Comparison of ENCODE assay signal across 9 mouse cellular contexts in genomic region chr4:138426778-138427705, GRCm38 (mm10). TPM values are rescaled to one million over a fixed set of nuclear protein-coding genes. Genes with fewer than 3 reads are reported as not detected.
DNase-seq lines count a peak whose midpoint lies in the region; ATAC-seq and TF ChIP-seq lines count a peak whose summit lies in the region.
"Had no signal": no experiment of that assay in that cellular context is flagged by ENCODE, and none has a peak within 500 bp of the region (broad histone marks: within the 10 kb centered on the region; RNA-seq: fewer than 3 reads in every experiment).

No protein-coding gene starts in this region.

- peak; percentile 85 to 92 for DNase-seq in kidney, postnatal 25 days
- DNase-seq in liver, embryonic 14.5 days (ENCODE audit: low read depth in 3 of 3, low spot score in 3 of 3) = peak; percentile 30 to 51 (median 34)
- peak; percentile 74 for DNase-seq in telencephalon, adult 2 months (ENCODE audit: low read depth, low spot score)

- H3K4me1 ChIP-seq in E14TG2a.4 (replicated peaks; ENCODE audit: low read depth, low read length) = peaks cover 10% of the 10 kb centered on the region
- no peaks in the 10 kb centered on the region for H3K4me1 ChIP-seq in brown adipose tissue, adult 24 weeks (ENCODE audit: control insufficient read depth, insufficient read depth, insufficient read length, low read length)
- H3K4me1 ChIP-seq in heart, embryonic 14.5 days (ENCODE audit: control insufficient read depth in 2 of 2, insufficient read depth in 2 of 2, low read length in 2 of 2) = no peaks in the 10 kb centered on the region
- peaks cover 0 to 5% of the 10 kb centered on the region in 2 experiments; a peak in 1 of 4 replicates for H3K4me1 ChIP-seq in liver, embryonic 14.5 days (replicated peaks; ENCODE audit: control insufficient read depth in 2 of 2, insufficient read depth in 2 of 2, low read length in 1 of 2)
- H3K4me1 ChIP-seq in neural tube, embryonic 12.5 days = no peaks in the 10 kb centered on the region
- H3K4me1 ChIP-seq: limb, embryonic 15.5 days had no signal

- peak; percentile 80; the same call in 1 of the 2 replicates for ATAC-seq in erythroid progenitor cell, adult 5-6 weeks (replicated peaks; ENCODE audit: low FRiP score, poor library complexity, severe bottlenecking)
- ATAC-seq in heart, embryonic 14.5 days (ENCODE audit: insufficient number of reproducible peaks, insufficient read depth, low FRiP score, low read depth) = no peak
- ATAC-seq in liver, embryonic 14.5 days (ENCODE audit: insufficient read depth) = no peak
- ATAC-seq in neural tube, embryonic 12.5 days (ENCODE audit: low FRiP score, low read depth) = no peak

- H3K4me2 ChIP-seq in heart, embryonic 14.5 days (ENCODE audit: low read length) = peak overlapping the region; percentile 16; the same call in 1 of the 2 replicates
- no peak overlapping the region for H3K4me2 ChIP-seq in liver, embryonic 14.5 days (ENCODE audit: low read depth)
- no peak overlapping the region for H3K4me2 ChIP-seq in neural tube, embryonic 12.5 days (replicated peaks)
- H3K4me2 ChIP-seq: limb, embryonic 15.5 days had no signal

- H3K9me3 ChIP-seq in E14TG2a.4 (ENCODE audit: low read length) = peaks cover 11% of the 10 kb centered on the region
- peaks cover 4% of the 10 kb centered on the region; the same call in 1 of the 2 replicates for H3K9me3 ChIP-seq in heart, embryonic 14.5 days (ENCODE audit: control insufficient read depth, low read length)
- H3K9me3 ChIP-seq in liver, embryonic 14.5 days (ENCODE audit: control insufficient read depth, low read length) = no peaks in the 10 kb centered on the region
- no peaks in the 10 kb centered on the region for H3K9me3 ChIP-seq in neural tube, embryonic 12.5 days
- H3K9me3 ChIP-seq: limb, embryonic 15.5 days had no signal

- no peaks in the 10 kb centered on the region for H3K36me3 ChIP-seq in E14TG2a.4 (ENCODE audit: insufficient read depth, low read length)
- H3K36me3 ChIP-seq in heart, embryonic 14.5 days (ENCODE audit: control insufficient read depth, insufficient read depth, low read length) = no peaks in the 10 kb centered on the region
- no peaks in the 10 kb centered on the region for H3K36me3 ChIP-seq in liver, embryonic 14.5 days (replicated peaks; ENCODE audit: control insufficient read depth, insufficient read depth, low read depth)
- H3K36me3 ChIP-seq in neural tube, embryonic 12.5 days = no peaks in the 10 kb centered on the region
- H3K36me3 ChIP-seq: limb, embryonic 15.5 days had no signal

- WGBS in heart, embryonic 14.5 days = 38% methylated on average over 22 of the region's 22 CpGs
- WGBS in liver, embryonic 14.5 days (ENCODE audit: insufficient replicate concordance) = 34% methylated on average over 22 of the region's 22 CpGs
- WGBS in neural tube, embryonic 12.5 days = 43% methylated on average over 22 of the region's 22 CpGs

- no peak for TF ChIP-seq EP300 in liver, embryonic 14.5 days (IDR thresholded peaks at IDR 0.05; ENCODE audit: low read depth)

- peaks cover 12% of the 10 kb centered on the region for H3K27me3 ChIP-seq in E14TG2a.4 (ENCODE audit: insufficient read depth, low read length)
- H3K27me3 ChIP-seq in heart, embryonic 14.5 days (ENCODE audit: control insufficient read depth, insufficient read depth, low read length) = peaks cover under 1% of the 10 kb centered on the region; the same call in 1 of the 2 replicates
- no peaks in the 10 kb centered on the region; the same call in 1 of the 2 replicates for H3K27me3 ChIP-seq in liver, embryonic 14.5 days (ENCODE audit: control insufficient read depth, insufficient read depth, low read length)
- no peaks in the 10 kb centered on the region for H3K27me3 ChIP-seq in neural tube, embryonic 12.5 days (replicated peaks)

- TF ChIP-seq CTCF in E14TG2a.4 (conservative IDR thresholded peaks at IDR 0.05; ENCODE audit: low read length) = peak; percentile 82
- peak; percentile 80 for TF ChIP-seq CTCF in liver, embryonic 14.5 days (IDR thresholded peaks at IDR 0.05; ENCODE audit: low read depth)

- H3K9ac ChIP-seq in heart, embryonic 14.5 days (ENCODE audit: low read length) = no peak overlapping the region
- no peak overlapping the region for H3K9ac ChIP-seq in liver, embryonic 14.5 days (replicated peaks)
- H3K9ac ChIP-seq in neural tube, embryonic 12.5 days = 0 out of 2 replicates have a peak overlapping the region, but pooled peaks have one; percentile 9
- H3K9ac ChIP-seq: limb, embryonic 15.5 days had no signal

- H3K27ac ChIP-seq in brown adipose tissue, adult 24 weeks (replicated peaks; ENCODE audit: low read depth, low read length) = no peak overlapping the region
- H3K27ac ChIP-seq in heart, embryonic 14.5 days (replicated peaks in 1 of 2; ENCODE audit: control insufficient read depth in 1 of 2, insufficient read depth in 1 of 2, low read depth in 2 of 2, low read length in 2 of 2) = no peak overlapping the region
- H3K27ac ChIP-seq in liver, embryonic 14.5 days = no peak overlapping the region
- no peak overlapping the region for H3K27ac ChIP-seq in neural tube, embryonic 12.5 days
- H3K27ac ChIP-seq: limb, embryonic 15.5 days had no signal

- no peak overlapping the region for H3K4me3 ChIP-seq in E14TG2a.4 (replicated peaks; ENCODE audit: low read length)
- peak overlapping the region; percentile 24 for H3K4me3 ChIP-seq in brown adipose tissue, adult 24 weeks (ENCODE audit: insufficient read depth, low read depth, low read length)
- no peak overlapping the region for H3K4me3 ChIP-seq in heart, embryonic 14.5 days (ENCODE audit: control insufficient read depth in 1 of 2, insufficient read depth in 1 of 2, low read depth in 1 of 2, low read length in 2 of 2)
- no peak overlapping the region for H3K4me3 ChIP-seq in liver, embryonic 14.5 days (ENCODE audit: insufficient read depth in 1 of 2, low read depth in 2 of 2, low read length in 2 of 2)
- H3K4me3 ChIP-seq in neural tube, embryonic 12.5 days = no peak overlapping the region
- H3K4me3 ChIP-seq: limb, embryonic 15.5 days had no signal

RNA-seq across cellular contexts. Expression of gene Mul1, which starts 7.4 kb away (rescaled TPM):
- 29.9 and 31.2 TPM in 2 replicates for polyA plus RNA-seq in brown adipose tissue, adult 24 weeks (2012; ENCODE audit: insufficient read depth, insufficient read length, missing spikeins)
- 2.9 and 3.2 TPM in 2 replicates for total RNA-seq in erythroid progenitor cell, adult 5-6 weeks (2015; ENCODE audit: low replicate concordance)
- 3.7 and 5.0 TPM in 2 replicates for total RNA-seq in erythroid progenitor cell, adult 5-6 weeks (2017; ENCODE audit: low replicate concordance)
- 17.1 and 19.2 TPM in 2 replicates for polyA plus RNA-seq in heart, embryonic 14.5 days (2014; fragmentation: Nextera tagmentation; extraction: Ambion mirVana)
- 3.8 and 4.3 TPM in 2 replicates for polyA plus RNA-seq in liver, embryonic 14.5 days (2012; rRNA removed)
- polyA plus RNA-seq in liver, embryonic 14.5 days (2014; fragmentation: Nextera tagmentation; extraction: Ambion mirVana) = 7.7 and 8.7 TPM in 2 replicates
- polyA plus RNA-seq in neural tube, embryonic 12.5 days (2016; fragmentation: Nextera tagmentation; extraction: Ambion mirVana) = 15.6 and 15.8 TPM in 2 replicates

RNA-seq across cellular contexts. Expression of gene Camk2n1, which starts 27.1 kb away (rescaled TPM):
- polyA plus RNA-seq in brown adipose tissue, adult 24 weeks (2012; ENCODE audit: insufficient read depth, insufficient read length, missing spikeins) = 5.5 and 6.3 TPM in 2 replicates
- 0.42 TPM in 1 of 2 replicates, not detected in the other for total RNA-seq in erythroid progenitor cell, adult 5-6 weeks (2015; ENCODE audit: low replicate concordance)
- 0.30 TPM in 1 of 2 replicates, not detected in the other for total RNA-seq in erythroid progenitor cell, adult 5-6 weeks (2017; ENCODE audit: low replicate concordance)
- polyA plus RNA-seq in heart, embryonic 14.5 days (2014; fragmentation: Nextera tagmentation; extraction: Ambion mirVana) = 1.1 and 1.4 TPM in 2 replicates
- polyA plus RNA-seq in liver, embryonic 14.5 days (2012; rRNA removed) = 2.3 and 2.6 TPM in 2 replicates
- 1.1 TPM in 2 replicates for polyA plus RNA-seq in liver, embryonic 14.5 days (2014; fragmentation: Nextera tagmentation; extraction: Ambion mirVana)
- 9.2 and 11.7 TPM in 2 replicates for polyA plus RNA-seq in neural tube, embryonic 12.5 days (2016; fragmentation: Nextera tagmentation; extraction: Ambion mirVana)

RNA-seq across cellular contexts. Expression of gene Fam43b, which starts 30.7 kb away (rescaled TPM):
- polyA plus RNA-seq in brown adipose tissue, adult 24 weeks (2012; ENCODE audit: insufficient read depth, insufficient read length, missing spikeins) = not detected in 2 replicates
- not detected in 2 replicates for total RNA-seq in erythroid progenitor cell, adult 5-6 weeks (2015; ENCODE audit: low replicate concordance)
- total RNA-seq in erythroid progenitor cell, adult 5-6 weeks (2017; ENCODE audit: low replicate concordance) = not detected in 2 replicates
- not detected in 2 replicates for polyA plus RNA-seq in heart, embryonic 14.5 days (2014; fragmentation: Nextera tagmentation; extraction: Ambion mirVana)
- polyA plus RNA-seq in liver, embryonic 14.5 days (2012; rRNA removed) = not detected in 2 replicates
- not detected in 2 replicates for polyA plus RNA-seq in liver, embryonic 14.5 days (2014; fragmentation: Nextera tagmentation; extraction: Ambion mirVana)
- polyA plus RNA-seq in neural tube, embryonic 12.5 days (2016; fragmentation: Nextera tagmentation; extraction: Ambion mirVana) = 0.91 and 1.3 TPM in 2 replicates

RNA-seq across cellular contexts. Expression of gene Cda, which starts 59.2 kb away (rescaled TPM):
- polyA plus RNA-seq in brown adipose tissue, adult 24 weeks (2012; ENCODE audit: insufficient read depth, insufficient read length, missing spikeins) = not detected in 2 replicates
- total RNA-seq in erythroid progenitor cell, adult 5-6 weeks (2015; ENCODE audit: low replicate concordance) = not detected in 2 replicates
- not detected in 2 replicates for total RNA-seq in erythroid progenitor cell, adult 5-6 weeks (2017; ENCODE audit: low replicate concordance)
- polyA plus RNA-seq in heart, embryonic 14.5 days (2014; fragmentation: Nextera tagmentation; extraction: Ambion mirVana) = 11.5 and 14.1 TPM in 2 replicates
- 2.6 and 2.7 TPM in 2 replicates for polyA plus RNA-seq in liver, embryonic 14.5 days (2012; rRNA removed)
- 3.3 and 3.7 TPM in 2 replicates for polyA plus RNA-seq in liver, embryonic 14.5 days (2014; fragmentation: Nextera tagmentation; extraction: Ambion mirVana)
- 4.3 and 4.9 TPM in 2 replicates for polyA plus RNA-seq in neural tube, embryonic 12.5 days (2016; fragmentation: Nextera tagmentation; extraction: Ambion mirVana)

Comparison
In these comparisons a context has a peak if more than half of its experiments do, and no peak if none do; other contexts are left out.
1. DNase-seq: peak in every context shown above with its lines; median percentile 88 in kidney, postnatal 25 days; 74 in telencephalon, adult 2 months; 34 in liver, embryonic 14.5 days.